Mouse (Mus musculus) midbrain, embryonic 11.5 days (tissue): ENCODE measurements around the gene Prap1. TPM values are rescaled to one million over a fixed set of nuclear protein-coding genes. Genes with fewer than 3 reads are reported as not detected.
A peak's percentile ranks its signal among the peaks of the same experiment; 100 is the strongest.

Experiments
- ATAC-seq: fragments of 200-750 bp; cut with Nextera tagmentation; 2 replicates; pipeline ENCODE4 v1.8.0; 2017; ENCODE audit warnings: moderate TSS enrichment, moderate library complexity; ENCODE audit not compliant: low FRiP score
- DNase-seq: peaks from one replicate; pipeline ENCODE4 v3.0.0; 2015; ENCODE audit warnings: low spot score; ENCODE audit errors: missing footprints
- H3K27ac ChIP-seq: fragments of 300-500 bp; sonication (generic); 2 replicates; pipeline ENCODE4 v1.5.1; 2014; ENCODE audit warnings: low read depth, low read length
- H3K27me3 ChIP-seq: fragments of 300-500 bp; sonication (generic); 2 replicates; pipeline ENCODE4 v1.6.1; 2014; ENCODE audit warnings: mild to moderate bottlenecking, low read length, moderate library complexity, mixed read lengths; ENCODE audit not compliant: control insufficient read depth, insufficient read depth
- H3K36me3 ChIP-seq: fragments of 300-500 bp; sonication (generic); 2 replicates; pipeline ENCODE4 v1.6.1; 2014; ENCODE audit warnings: mild to moderate bottlenecking, low read length, moderate library complexity, mixed read lengths; ENCODE audit not compliant: control insufficient read depth, insufficient read depth
- H3K4me1 ChIP-seq: fragments of 300-500 bp; sonication (generic); 2 replicates; pipeline ENCODE4 v1.6.1; 2014; ENCODE audit warnings: low read length; ENCODE audit not compliant: control insufficient read depth, insufficient read depth
- H3K4me2 ChIP-seq: fragments of 300-500 bp; sonication (generic); 2 replicates; pipeline ENCODE4 v1.6.1; 2014; ENCODE audit warnings: mild to moderate bottlenecking, moderate library complexity
- H3K4me3 ChIP-seq: fragments of 300-500 bp; sonication (generic); 2 replicates; pipeline ENCODE4 v1.5.1; 2014; ENCODE audit warnings: low read depth, low read length
- H3K9ac ChIP-seq: fragments of 300-500 bp; sonication (generic); 2 replicates; pipeline ENCODE4 v1.6.1; 2014; ENCODE audit warnings: low read length
- H3K9me3 ChIP-seq: fragments of 300-500 bp; sonication (generic); 2 replicates; pipeline ENCODE4 v1.6.1; 2016; ENCODE audit warnings: low read length; ENCODE audit not compliant: control insufficient read depth
- WGBS: fragments of 180-500 bp; shearing (Covaris S2); extraction: QIAGEN DNeasy Blood & Tissue Kit; methylation state at CpG from one replicate; pipeline ENCODE4 v1.1.7; 2014; 5-methylcytosine and 5-hydroxymethylcytosine counted together
- polyA plus RNA-seq: library from polyadenylated mRNA; unstranded; fragments of >200 nt; fragmentation: Nextera tagmentation; extraction: Ambion mirVana; gene quantifications from 2 replicates; pipeline ENCODE4 v1.2.1, GENCODE M21; 2014

Gene Prap1
- polyA plus RNA-seq, 1 experiment from 2014 or later: not detected

GRCm38 (mm10) chr7:140101993-140102860 lies 9.0 kb downstream of the Prap1 start, which contains the start of gene Fuom:
Gene Fuom (minus strand): TSS chr7:140102441.
- ATAC-seq (peak; percentile 91), DNase-seq (peak; percentile 96)
- Histone ChIP-seq H3K4me3 (peak within 1 kb of the TSS; percentile 26), H3K36me3 (peaks cover 2% of the 10 kb centered on the region), H3K4me1 (peaks cover 4% of the 10 kb centered on the region; the same call in 1 of the 2 replicates), H3K27ac (no peak within 1 kb of the TSS), H3K27me3 (no peaks in the 10 kb centered on the region), H3K9ac (peak within 1 kb of the TSS; percentile 50), H3K4me2 (peak within 1 kb of the TSS; percentile 58), H3K9me3 (no peaks in the 10 kb centered on the region)
- WGBS: 2% methylated on average over 30 of the region's 30 CpGs

- Histone ChIP-seq H3K4me2 (no peak overlapping the region), H3K4me3 (no peak overlapping the region), H3K36me3 (peaks cover 2% of the 10 kb centered on the region), H3K27me3 (no peaks in the 10 kb centered on the region), H3K9me3 (no peaks in the 10 kb centered on the region), H3K9ac (no peak overlapping the region), H3K4me1 (peaks cover 4% of the 10 kb centered on the region; the same call in 1 of the 2 replicates), H3K27ac (no peak overlapping the region)
- 84% methylated on average over 4 of the region's 4 CpGs for WGBS
- DNase-seq (peak; percentile 49), ATAC-seq (no peak)
Measured at GRCm38 (mm10) chr7:140104009-140104408, 10.8 kb downstream of the Prap1 start.

GRCm38 (mm10) chr7:140111943-140112342 lies 18.7 kb downstream of the Prap1 start:
- Histone ChIP-seq H3K9me3 (no peaks in the 10 kb centered on the region), H3K4me2 (no peak overlapping the region), H3K9ac (no peak overlapping the region), H3K36me3 (peaks cover 9% of the 10 kb centered on the region), H3K4me1 (0 out of 2 replicates have a peak, but pooled peaks cover 4% of the 10 kb centered on the region), H3K27me3 (no peaks in the 10 kb centered on the region), H3K27ac (no peak overlapping the region), H3K4me3 (no peak overlapping the region)
- WGBS: 77% methylated on average over 3 of the region's 3 CpGs
- DNase-seq (peak; percentile 26), ATAC-seq (no peak)

DNA sequence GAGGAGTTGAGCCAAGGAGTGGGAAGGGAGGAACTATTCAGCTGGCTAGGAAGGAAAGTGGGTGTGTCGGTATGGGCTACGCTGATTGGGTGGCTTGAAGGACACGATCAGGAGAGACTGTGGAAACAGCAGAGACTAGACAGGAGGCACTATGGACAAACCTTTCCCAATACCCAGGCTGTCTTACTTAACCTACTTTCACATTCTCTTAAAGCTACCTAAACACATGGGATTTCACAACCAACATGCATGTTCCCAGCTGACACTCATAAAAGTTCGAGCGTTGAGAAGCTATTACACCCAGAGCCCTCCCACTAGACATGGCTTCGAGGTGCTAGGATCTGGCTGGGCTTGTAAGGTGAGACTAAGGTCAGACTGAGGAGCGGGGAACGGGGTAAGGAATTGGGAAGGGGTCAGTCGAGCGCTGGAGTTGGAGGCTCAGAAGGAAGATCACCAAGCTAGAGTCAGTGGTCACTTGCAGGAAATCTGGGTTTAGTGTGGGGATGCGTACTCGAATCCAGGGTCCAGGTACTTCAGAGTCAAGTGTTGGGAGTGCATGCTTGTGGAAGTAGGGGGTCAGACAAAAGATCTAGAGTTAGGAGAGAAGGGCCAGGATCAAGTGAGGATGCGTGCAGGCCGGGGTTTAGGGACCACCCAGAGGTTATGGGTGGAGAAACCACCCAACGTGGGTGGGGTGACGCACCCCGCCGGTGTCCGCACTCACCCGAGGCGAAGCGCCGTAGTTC lies 22.6 kb downstream of the Prap1 start, which contains the start of gene Paox:
Paox (plus strand) TSS at position 217 of the 746 bp plus-strand sequence.
- H3K9me3 ChIP-seq: no peaks in the 10 kb centered on the region
- ATAC-seq (peak; percentile 61), DNase-seq (peak; percentile 94)
- 0 out of 2 replicates have a peak, but pooled peaks cover 4% of the 10 kb centered on the region for H3K4me1 ChIP-seq
- H3K4me3 ChIP-seq: peak within 1 kb of the TSS; percentile 71
- H3K4me2 ChIP-seq: peak within 1 kb of the TSS; percentile 91
- H3K9ac ChIP-seq: peak within 1 kb of the TSS; percentile 80
- H3K36me3 ChIP-seq: peaks cover 5% of the 10 kb centered on the region
- no peaks in the 10 kb centered on the region for H3K27me3 ChIP-seq
- H3K27ac ChIP-seq: no peak within 1 kb of the TSS
- 3% methylated on average over 23 of the region's 23 CpGs for WGBS

DNA sequence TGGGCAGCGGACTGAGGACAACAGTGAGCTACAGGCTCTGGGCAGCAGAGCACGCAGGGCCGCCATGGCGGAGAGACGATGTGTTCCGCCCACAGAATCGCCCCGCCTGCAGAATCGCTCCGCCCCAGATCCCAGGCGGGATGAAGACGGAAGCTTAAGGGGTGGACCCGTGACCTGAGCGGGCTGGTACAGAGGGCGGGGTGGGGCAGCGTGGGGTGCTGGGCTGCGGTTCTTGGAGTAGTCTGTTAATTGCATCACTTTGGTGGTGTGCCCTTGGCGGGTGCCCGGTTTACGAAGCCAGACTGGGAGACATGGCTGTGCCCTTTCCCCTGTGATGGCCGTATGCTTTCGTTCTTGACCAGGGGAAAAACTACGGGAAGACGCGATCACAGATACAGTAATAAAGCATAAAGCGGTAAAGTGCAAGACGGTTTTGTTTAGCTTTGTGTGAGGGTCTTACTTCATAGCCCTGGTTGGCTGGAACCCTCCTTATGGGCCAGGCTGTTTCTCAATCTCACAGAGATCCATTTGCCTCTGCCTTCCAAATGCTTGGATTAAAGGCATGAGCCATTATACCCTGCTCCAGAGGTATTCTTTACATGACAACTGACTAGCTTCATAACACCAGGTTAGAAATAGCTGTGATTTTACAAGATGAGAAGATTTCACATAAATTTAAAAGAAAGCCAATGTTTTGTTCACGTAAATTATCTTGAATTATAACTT lies 23.3 kb downstream of the Prap1 start, which contains the start of gene Echs1:
Echs1 (minus strand) TSS at position 148 of the 726 bp plus-strand sequence.
- H3K36me3 ChIP-seq: no peaks in the 10 kb centered on the region
- no peak within 1 kb of the TSS for H3K27ac ChIP-seq
- peak within 1 kb of the TSS; percentile 91 for H3K4me2 ChIP-seq
- ATAC-seq (peak; percentile 96), DNase-seq (peak; percentile 96)
- peak within 1 kb of the TSS; percentile 80 for H3K9ac ChIP-seq
- WGBS: 4% methylated on average over 28 of the region's 28 CpGs
- 0 out of 2 replicates have a peak, but pooled peaks cover 4% of the 10 kb centered on the region for H3K4me1 ChIP-seq
- H3K4me3 ChIP-seq: peak within 1 kb of the TSS; percentile 71
- H3K9me3 ChIP-seq: no peaks in the 10 kb centered on the region
- no peaks in the 10 kb centered on the region for H3K27me3 ChIP-seq

DNA sequence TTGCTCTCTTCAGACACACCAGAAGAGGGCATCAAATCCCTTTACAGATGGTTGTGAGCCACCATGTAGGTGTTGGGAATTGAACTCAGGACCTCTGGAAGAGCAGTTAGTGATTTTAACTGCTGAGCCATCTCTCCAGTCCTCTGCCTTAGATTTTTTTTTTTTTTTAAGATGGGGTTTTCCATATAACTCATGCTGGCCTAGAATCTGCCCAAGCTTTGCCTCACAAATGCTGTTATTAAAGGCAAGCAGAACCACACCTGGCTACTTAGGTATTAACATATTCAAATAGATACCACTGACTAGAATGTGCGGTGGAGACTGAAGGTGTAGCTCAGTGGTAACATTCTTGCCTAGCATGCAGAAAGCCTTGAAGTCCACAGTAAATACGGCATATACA lies 27.3 kb downstream of the Prap1 start:
- WGBS: 93% methylated on average over 2 of the region's 2 CpGs
- Histone ChIP-seq H3K27ac (no peak overlapping the region), H3K4me2 (no peak overlapping the region), H3K9ac (no peak overlapping the region), H3K36me3 (no peaks in the 10 kb centered on the region), H3K4me1 (peaks cover 3% of the 10 kb centered on the region; the same call in 1 of the 2 replicates), H3K4me3 (no peak overlapping the region), H3K9me3 (no peaks in the 10 kb centered on the region), H3K27me3 (no peaks in the 10 kb centered on the region)
- ATAC-seq: no peak
- peak; percentile 21 for DNase-seq

DNA sequence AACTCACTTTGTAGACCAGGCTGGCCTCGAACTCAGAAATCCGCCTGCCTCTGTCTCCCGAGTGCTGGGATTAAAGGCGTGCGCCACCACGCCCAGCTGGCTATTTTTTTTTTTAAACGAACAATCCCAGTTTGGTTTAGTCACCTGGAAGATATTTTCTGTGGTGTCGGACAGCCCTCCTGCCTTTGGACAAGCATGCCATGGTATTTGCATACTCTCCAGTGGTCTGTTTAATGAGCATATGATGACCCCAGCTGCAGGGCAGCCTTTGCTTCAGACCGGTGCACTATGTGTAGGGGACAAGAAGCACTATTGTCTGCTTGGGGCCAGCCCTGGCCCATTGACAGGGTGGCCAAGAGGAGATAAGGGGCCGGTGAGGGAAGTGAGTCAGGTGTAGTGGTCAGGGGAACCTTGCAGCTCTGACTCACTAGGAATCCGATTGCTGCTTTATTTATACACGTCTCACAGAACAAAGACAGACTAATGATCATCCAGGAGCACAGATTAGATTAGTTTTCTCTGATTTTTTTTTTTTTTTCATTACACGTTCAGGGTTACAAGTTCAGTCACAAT lies 28.2 kb downstream of the Prap1 start:
- WGBS: 80% methylated on average over 13 of the region's 13 CpGs
- peak; percentile 62 for DNase-seq
- no peak overlapping the region for H3K27ac ChIP-seq
- H3K36me3 ChIP-seq: no peaks in the 10 kb centered on the region
- no peaks in the 10 kb centered on the region for H3K27me3 ChIP-seq
- no peak overlapping the region for H3K4me2 ChIP-seq
- ATAC-seq: no peak
- H3K9ac ChIP-seq: no peak overlapping the region
- no peaks in the 10 kb centered on the region for H3K9me3 ChIP-seq
- H3K4me1 ChIP-seq: no peaks in the 10 kb centered on the region; the same call in 1 of the 2 replicates
- H3K4me3 ChIP-seq: no peak overlapping the region

DNA sequence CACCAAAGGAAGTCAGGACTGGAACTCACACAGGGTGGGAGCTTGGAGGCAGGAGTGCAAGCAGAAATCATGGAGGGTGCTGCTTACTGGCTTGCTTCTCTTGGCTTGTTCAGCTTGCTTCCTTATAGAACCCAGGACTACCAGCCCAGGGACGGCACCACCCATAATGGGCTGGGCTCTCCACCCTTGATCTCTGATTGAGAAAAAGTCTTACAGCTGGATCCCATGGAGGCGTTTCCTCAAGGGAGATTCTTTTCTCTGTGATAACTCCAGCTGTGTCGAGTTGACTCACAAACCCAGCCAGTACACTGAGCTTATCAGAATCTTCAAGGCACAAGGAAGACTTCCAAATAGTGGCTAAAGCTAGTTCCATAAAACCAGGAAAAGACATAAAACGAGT lies 29.6 kb downstream of the Prap1 start:
- H3K4me2 ChIP-seq: no peak overlapping the region
- WGBS: 31% methylated on average over 4 of the region's 4 CpGs
- H3K27me3 ChIP-seq: no peaks in the 10 kb centered on the region
- no peaks in the 10 kb centered on the region for H3K9me3 ChIP-seq
- H3K27ac ChIP-seq: no peak overlapping the region
- H3K4me3 ChIP-seq: no peak overlapping the region
- H3K4me1 ChIP-seq: no peaks in the 10 kb centered on the region; the same call in 1 of the 2 replicates
- ATAC-seq (no peak), DNase-seq (no peak)
- no peak overlapping the region for H3K9ac ChIP-seq
- H3K36me3 ChIP-seq: no peaks in the 10 kb centered on the region
